Mouse (Mus musculus) embryo, embryonic 9.5 days (tissue): ENCODE data around the gene Cdk17.
"Not testable (repeated sequence)": the region's sequence is repeated elsewhere in the genome, so short reads cannot be mapped to it uniquely, and the experiment has no call there.

Experiments
- DNase-seq: peaks from one replicate; pipeline ENCODE4 v3.0.0-alpha.2; 2017; ENCODE audit errors: extremely low spot score

Gene Cdk17

GRCm38 (mm10) chr10:93143285-93143985 lies 17.2 kb upstream of the Cdk17 start:
- no peak for DNase-seq

GRCm38 (mm10) chr10:93143986-93144314 lies 16.7 kb upstream of the Cdk17 start:
- DNase-seq = no peak

- DNase-seq = no peak
These were observed 16.1 kb upstream of the Cdk17 start for GRCm38 (mm10) chr10:93144579-93144978.

GRCm38 (mm10) chr10:93145088-93145487 lies 15.6 kb upstream of the Cdk17 start:
- DNase-seq = no peak

GRCm38 (mm10) chr10:93146601-93147000 lies 14.1 kb upstream of the Cdk17 start:
- no peak for DNase-seq

GRCm38 (mm10) chr10:93147691-93148090 lies 13.0 kb upstream of the Cdk17 start:
- DNase-seq = no peak

GRCm38 (mm10) chr10:93149597-93149996 lies 11.1 kb upstream of the Cdk17 start:
- no peak for DNase-seq

GRCm38 (mm10) chr10:93151775-93152174 lies 8.9 kb upstream of the Cdk17 start:
- DNase-seq = no peak

- no peak for DNase-seq
These were observed 8.0 kb upstream of the Cdk17 start for GRCm38 (mm10) chr10:93152698-93153097.

GRCm38 (mm10) chr10:93153404-93153803 lies 7.3 kb upstream of the Cdk17 start:
- not testable (repeated sequence) for DNase-seq

GRCm38 (mm10) chr10:93159651-93160496 lies 801 bp upstream of the Cdk17 start:
- DNase-seq = no peak

GRCm38 (mm10) chr10:93160497-93160806 lies 223 bp upstream of the Cdk17 start:
- DNase-seq = peak; percentile 95

GRCm38 (mm10) chr10:93161511-93162275 lies 1.0 kb downstream of the Cdk17 start:
- peak; percentile 74 for DNase-seq

- peak; percentile 19 for DNase-seq
These were observed 1.7 kb downstream of the Cdk17 start for GRCm38 (mm10) chr10:93162276-93162971.

GRCm38 (mm10) chr10:93162972-93163660 lies 2.4 kb downstream of the Cdk17 start:
- no peak for DNase-seq

- no peak for DNase-seq
These were observed 3.2 kb downstream of the Cdk17 start for GRCm38 (mm10) chr10:93163711-93164488.

- DNase-seq = peak; percentile 45
These were observed 5.0 kb downstream of the Cdk17 start for GRCm38 (mm10) chr10:93165416-93166381.

GRCm38 (mm10) chr10:93166382-93166769 lies 5.7 kb downstream of the Cdk17 start:
- no peak for DNase-seq

GRCm38 (mm10) chr10:93167311-93167710 lies 6.6 kb downstream of the Cdk17 start:
- no peak for DNase-seq
